Mouse (Mus musculus) left cerebral cortex, postnatal 36 days (tissue): ENCODE measurements around the gene Ppm1h. TPM values are rescaled to one million over a fixed set of nuclear protein-coding genes. Genes with fewer than 3 reads are reported as not detected.

ENCODE experiments used
- DNase-seq, 2 experiments: peaks; one replicate each; pipeline ENCODE4 v3.0.0; 2021 to 2022; ENCODE audit warnings: low spot score in 2 of 2, mixed read lengths in 1 of 2
- intact Hi-C: fragments of 180-260 bp; cut with DNase I; formaldehyde crosslinking; loops from one replicate; pipeline ENCODE4 v1.15.1; 2025
- total RNA-seq, 2 experiments: library from RNA; stranded (reverse); gene quantifications; 2 replicates each; pipeline ENCODE4 v1.2.3; 2021

Ppm1h gene
- total RNA-seq, 2 experiments from 2014 or later, result 95.4 to 106 TPM

DNA sequence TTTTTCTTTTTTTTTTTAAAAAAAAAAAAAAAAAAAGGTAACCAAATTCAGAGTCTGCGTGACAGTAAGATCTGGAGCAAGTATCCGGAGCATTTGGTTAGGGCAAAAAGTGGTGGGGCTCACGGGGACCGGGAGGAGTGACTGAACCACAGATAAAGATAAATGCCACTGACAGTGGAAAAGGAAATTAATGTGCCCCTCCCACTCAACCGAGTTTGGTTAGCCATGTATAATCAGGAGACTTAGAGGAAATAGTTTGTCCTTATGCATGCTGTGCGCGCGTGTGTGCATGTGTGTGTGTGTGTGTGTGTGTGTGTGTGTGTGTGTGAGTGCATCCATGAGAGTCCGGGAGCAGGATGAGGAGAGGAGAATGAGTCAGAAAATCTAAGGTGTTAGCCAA is 297.5 kb downstream of the Ppm1h start:
- no peak for DNase-seq
- intact Hi-C loops, result no loop called here

GRCm38 (mm10) chr10:122979356-122979755 is 300.8 kb downstream of the Ppm1h start:
- DNase-seq, result no peak
- intact Hi-C loops, result no loop called here

GRCm38 (mm10) chr10:122980123-122980522 is 301.6 kb downstream of the Ppm1h start:
- intact Hi-C loops, result no loop called here
- DNase-seq, result no peak

DNA sequence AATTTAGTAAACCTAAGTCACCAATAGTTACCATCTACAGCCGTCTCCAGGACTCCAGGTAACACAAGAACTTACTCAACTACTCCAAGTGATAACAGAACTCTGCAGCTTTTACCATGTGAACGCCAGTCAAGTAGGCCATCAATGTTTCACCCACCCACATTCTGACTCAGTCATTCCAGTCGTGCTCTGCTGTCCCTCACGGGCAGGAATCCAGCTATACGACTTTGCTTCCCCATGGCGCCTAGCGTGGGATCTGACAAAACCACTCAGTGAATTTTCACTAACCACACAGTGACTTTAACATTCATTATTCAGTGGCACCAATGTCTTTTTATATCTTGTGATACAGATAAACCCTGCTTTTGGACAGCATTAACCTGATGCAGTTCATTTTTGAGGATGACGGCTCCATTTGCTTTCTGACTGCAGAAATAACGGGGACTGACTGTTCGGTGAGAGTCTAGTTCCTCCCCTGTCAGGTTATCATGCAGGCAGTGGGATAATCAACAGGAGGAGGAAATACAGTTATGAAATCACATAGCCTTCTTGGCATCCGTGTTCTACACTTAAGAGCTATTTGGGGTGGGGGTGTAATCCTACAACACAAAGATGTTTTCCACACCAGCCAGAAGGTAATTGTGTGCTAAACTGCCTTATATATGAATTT is 304.5 kb downstream of the Ppm1h start:
- peak; percentile 21 to 33 for DNase-seq
- intact Hi-C loops, result no loop called here

- intact Hi-C loops, result no loop called here
- no peak for DNase-seq
Measured at GRCm38 (mm10) chr10:122983579-122984530, 305.3 kb downstream of the Ppm1h start.

DNA sequence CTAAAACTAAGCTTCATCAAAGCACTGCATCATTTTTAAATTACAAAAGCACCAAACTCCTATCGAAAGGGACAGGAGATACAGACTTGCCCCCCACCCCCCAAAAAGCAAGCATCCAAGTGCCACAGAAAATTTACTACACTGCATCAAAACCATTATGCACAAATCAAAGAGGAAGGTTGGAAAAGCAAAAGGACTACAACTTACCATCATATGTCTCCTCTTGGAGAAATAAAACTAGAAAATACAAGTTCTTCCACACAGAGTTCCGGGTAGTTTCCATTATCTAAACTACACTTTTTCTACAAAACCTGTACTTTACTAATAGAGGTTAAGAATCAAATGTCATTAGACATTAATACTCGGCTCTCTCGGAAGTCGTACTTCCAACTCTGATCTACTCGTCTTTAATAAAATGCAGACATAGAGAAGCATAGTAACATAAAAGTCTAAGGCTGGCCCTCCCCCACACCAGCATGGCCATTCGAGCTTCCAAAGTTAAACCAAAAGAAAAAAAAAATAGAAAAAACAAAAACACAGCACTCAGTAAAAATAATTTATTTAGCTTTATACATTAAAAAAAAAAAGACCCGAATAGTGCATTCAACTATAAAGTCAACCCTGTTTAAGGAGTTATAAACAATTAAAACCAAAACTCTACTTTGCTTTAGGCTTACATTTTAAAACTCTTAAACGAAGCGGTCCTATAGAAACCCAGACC is 306.1 kb downstream of the Ppm1h start:
- intact Hi-C loops, result loop anchor here (5.0 kb wide), 4 partner anchors 52 to 307 kb away; partner anchors contain the start of gene Ppm1h
- DNase-seq, result no peak

GRCm38 (mm10) chr10:122985252-122985514 is 306.6 kb downstream of the Ppm1h start:
- no peak for DNase-seq
- intact Hi-C loops, result loop anchor here (5.0 kb wide), 4 partner anchors 53 to 308 kb away; partner anchors contain the start of gene Ppm1h

- DNase-seq, result peak; percentile 82 to 85
- intact Hi-C loops, result loop anchor here (5.0 kb wide), 4 partner anchors 53 to 308 kb away; partner anchors contain the start of gene Ppm1h
Measured at GRCm38 (mm10) chr10:122985515-122986319, 307.2 kb downstream of the Ppm1h start.

DNA sequence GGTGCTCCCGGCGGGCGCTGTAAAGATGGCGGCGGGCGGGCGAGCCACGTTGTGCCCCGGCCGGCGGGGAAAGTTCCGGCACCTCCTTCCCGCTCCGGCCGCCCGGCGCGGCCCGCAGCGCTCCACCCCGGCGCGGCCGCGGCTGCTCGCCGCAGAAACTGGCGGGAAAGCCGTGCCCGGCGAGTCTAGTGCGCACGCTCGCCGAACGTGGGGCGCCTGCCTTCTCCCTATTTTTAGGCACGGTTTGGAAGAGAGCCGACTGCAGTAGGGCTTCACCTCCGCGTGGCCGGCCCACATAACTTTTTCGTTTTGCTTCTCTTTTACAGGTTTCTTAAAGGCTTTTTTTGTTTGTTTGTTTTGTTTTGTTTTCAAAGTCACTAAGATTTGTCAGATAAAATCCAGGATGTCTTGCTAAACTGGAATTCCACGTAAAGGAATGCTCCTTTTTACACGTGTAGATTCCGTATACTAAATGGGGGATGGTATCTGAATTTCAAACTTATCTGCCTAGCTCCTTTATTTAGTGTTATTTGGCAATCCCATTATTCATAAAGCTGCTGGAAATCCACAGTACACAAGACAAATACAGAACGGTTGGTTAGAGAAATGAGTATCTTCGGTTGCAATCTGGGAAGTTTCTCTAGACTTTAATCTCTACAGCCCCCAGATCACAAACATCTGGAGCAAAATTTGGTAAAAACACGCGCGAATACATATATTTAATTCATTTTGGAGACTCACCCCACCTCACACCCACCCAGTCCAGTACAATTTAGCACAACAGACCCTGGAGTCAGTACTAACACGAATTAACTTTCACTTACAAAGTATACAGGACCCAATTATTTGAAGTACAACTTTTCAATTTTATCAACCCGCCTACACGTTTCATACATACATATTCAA is 308.0 kb downstream of the Ppm1h start:
- DNase-seq, result peak; percentile 81 to 83
- intact Hi-C loops, result loop anchor here (1.0 to 5.0 kb wide), 5 partner anchors 54 to 309 kb away; partner anchors contain the start of gene Ppm1h

GRCm38 (mm10) chr10:122987671-122988128 is 309.1 kb downstream of the Ppm1h start:
- peak; percentile 40 to 41 for DNase-seq
- intact Hi-C loops, result loop anchor here (1.0 to 5.0 kb wide), 5 partner anchors 55 to 310 kb away; partner anchors contain the start of gene Ppm1h

GRCm38 (mm10) chr10:122988372-122988771 is 309.8 kb downstream of the Ppm1h start:
- DNase-seq, result no peak
- intact Hi-C loops, result loop anchor here (5.0 kb wide), 4 partner anchors 56 to 311 kb away; partner anchors contain the start of gene Ppm1h

DNA sequence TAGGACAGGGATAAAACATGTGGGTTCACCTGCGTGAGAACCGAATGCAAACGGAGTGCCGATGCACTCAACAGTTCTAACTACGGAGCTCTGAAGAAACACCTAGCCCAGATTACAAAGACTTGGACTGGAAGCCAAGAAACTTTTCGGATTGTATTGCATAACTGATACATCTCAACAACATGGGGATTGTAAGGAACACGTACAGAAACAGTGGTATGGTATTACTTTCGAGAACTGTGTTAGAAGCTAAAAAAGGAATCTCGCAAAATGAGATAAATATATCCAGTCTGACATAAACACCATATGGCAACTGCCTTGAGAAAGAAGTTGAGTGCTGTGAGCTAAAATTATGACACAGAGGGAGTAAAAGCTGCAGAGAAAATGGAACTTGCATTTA is 311.4 kb downstream of the Ppm1h start:
- DNase-seq, result no peak
- intact Hi-C loops, result loop anchor here (1.0 to 5.0 kb wide), 5 partner anchors 58 to 313 kb away; partner anchors contain the start of gene Ppm1h

GRCm38 (mm10) chr10:122990606-122991005 is 312.0 kb downstream of the Ppm1h start:
- intact Hi-C loops, result loop anchor here (1.0 kb wide), 1 partner anchor 182 kb away; no protein-coding TSS in a partner anchor

DNA sequence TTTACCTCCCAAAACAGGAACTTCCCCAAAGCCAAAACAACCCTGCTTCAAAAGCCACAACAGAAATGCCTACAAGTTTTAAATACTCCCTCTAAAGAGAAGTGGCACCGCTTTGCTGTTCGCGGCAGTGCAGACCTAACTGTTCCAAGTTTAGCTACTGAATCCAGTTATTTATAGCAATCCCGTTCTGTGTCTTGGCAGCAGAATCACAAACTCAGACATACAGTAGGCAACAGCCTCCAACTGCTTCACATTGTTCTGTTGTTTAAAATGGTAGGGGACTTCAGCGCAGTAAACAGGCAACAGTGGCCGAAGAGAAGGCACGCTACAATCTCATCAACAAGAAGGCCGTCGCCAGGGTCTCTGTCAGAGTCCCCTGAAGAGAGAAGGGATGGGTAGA is 312.5 kb downstream of the Ppm1h start:
- DNase-seq, result peak; percentile 18 to 26
- intact Hi-C loops, result no loop called here

More at GRCm38 (mm10) chr10:122990606-122991005, 312.0 kb downstream of the Ppm1h start:
- no peak for DNase-seq

GRCm38 (mm10) chr10:122991648-122992047 is 313.1 kb downstream of the Ppm1h start:
- peak in 1 of 2 experiments; percentile 33 for DNase-seq
- intact Hi-C loops, result no loop called here

- intact Hi-C loops, result no loop called here
Measured at GRCm38 (mm10) chr10:122994402-122995107, 316.0 kb downstream of the Ppm1h start.

More at GRCm38 (mm10) chr10:122994402-122995107, 316.0 kb downstream of the Ppm1h start:
- no peak for DNase-seq
